10 mouse cellular contexts compared by ENCODE assay signal in the genomic region with DNA sequence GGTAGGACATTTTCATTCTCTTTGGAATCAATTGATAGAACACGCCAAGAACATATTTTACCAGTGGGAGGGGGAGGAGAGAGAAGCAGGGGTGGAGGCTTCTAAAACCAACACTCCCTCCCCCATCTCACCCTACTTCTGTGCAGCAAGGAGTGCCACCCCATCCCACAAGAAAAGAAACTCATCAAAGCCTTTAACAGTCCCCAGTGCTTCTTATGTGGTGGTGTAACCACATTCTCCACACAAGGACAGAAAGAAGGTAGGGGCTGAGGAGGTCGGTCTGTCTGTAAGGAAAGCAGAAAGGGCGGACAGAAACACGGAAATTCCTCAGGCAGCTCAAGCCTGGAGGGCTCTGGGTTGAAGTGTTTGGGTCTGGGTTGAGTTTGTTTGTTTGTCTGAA. TPM values are rescaled to one million over a fixed set of nuclear protein-coding genes. Genes with fewer than 3 reads are reported as not detected.
DNase-seq lines count a peak whose midpoint lies in the region; ATAC-seq lines count a peak whose summit lies in the region.
"Had no signal": no experiment of that assay in that cellular context is flagged by ENCODE, and none has a peak within 500 bp of the region (broad histone marks: within the 10 kb centered on the region; RNA-seq: fewer than 3 reads in every experiment).

No protein-coding gene starts in this region.

- peak overlapping the region; percentile 81 for H3K27ac ChIP-seq in lung, embryonic 15.5 days
- H3K27ac ChIP-seq: embryonic facial prominence, embryonic 12.5 days had no signal

- no peak for ATAC-seq in lung, embryonic 15.5 days (ENCODE audit: borderline replicate concordance, extremely low read depth, low FRiP score, low TSS enrichment)
- ATAC-seq in inflammation-experienced regulatory T-cells, adult 6 months = peak; percentile 80
- ATAC-seq: hindbrain, embryonic 16.5 days had no signal

- peak overlapping the region; percentile 29 for H3K4me2 ChIP-seq in lung, embryonic 15.5 days
- H3K4me2 ChIP-seq: embryonic facial prominence, embryonic 12.5 days had no signal

- H3K27me3 ChIP-seq in lung, embryonic 15.5 days = no peaks in the 10 kb centered on the region
- H3K27me3 ChIP-seq: embryonic facial prominence, embryonic 12.5 days had no signal

- H3K9me3 ChIP-seq in lung, embryonic 15.5 days = no peaks in the 10 kb centered on the region
- H3K9me3 ChIP-seq: embryonic facial prominence, embryonic 12.5 days had no signal

- peak; percentile 85 for DNase-seq in heart, adult 11 months
- DNase-seq in heart, adult 8-10 months (ENCODE audit: low spot score) = no peak
- no peak for DNase-seq in lung, postnatal 14 days
- peak; percentile 61 to 64 for DNase-seq in thymus, postnatal 10 days (ENCODE audit: low spot score in 2 of 2)
- DNase-seq in ovary, postnatal 36 days (ENCODE audit: low spot score) = no peak
- DNase-seq in right cerebral cortex, adult 2 months (ENCODE audit: low spot score in 2 of 2) = no peak

- WGBS in lung, embryonic 15.5 days = 35% methylated on average over 4 of the region's 4 CpGs

- peaks cover 5% of the 10 kb centered on the region; the same call in 1 of the 2 replicates for H3K36me3 ChIP-seq in lung, embryonic 15.5 days
- H3K36me3 ChIP-seq: embryonic facial prominence, embryonic 12.5 days had no signal

- no peak overlapping the region for H3K4me3 ChIP-seq in lung, embryonic 15.5 days
- H3K4me3 ChIP-seq: embryonic facial prominence, embryonic 12.5 days had no signal

- no peak overlapping the region for H3K9ac ChIP-seq in lung, embryonic 15.5 days
- H3K9ac ChIP-seq: embryonic facial prominence, embryonic 12.5 days had no signal

- peaks cover 83% of the 10 kb centered on the region for H3K4me1 ChIP-seq in lung, embryonic 15.5 days

RNA-seq across cellular contexts. Expression of gene Lamc1, which starts 12.5 kb away (rescaled TPM):
- 100 to 1,000 TPM in 2 of 4 experiments, 10 to 100 TPM in 2; 83.2 to 109 (median 98.8) TPM for total RNA-seq in heart, adult 8-10 months (2022)
- 120 and 122 TPM in 2 replicates for polyA plus RNA-seq in lung, embryonic 15.5 days (2015; fragmentation: Nextera tagmentation; extraction: Ambion mirVana)
- polyA plus RNA-seq in inflammation-experienced regulatory T-cells, adult 6 months (2017; shearing (Covaris generic)) = 10 to 100 TPM in 1 of 3 experiments, 1 to 10 TPM in 2; 6.2 to 11.7 (median 8.9) TPM

Comparison
In these comparisons a context has a peak if more than half of its experiments do, and no peak if none do; other contexts are left out.
1. DNase-seq: peak in heart, adult 11 months (single experiment) and thymus, postnatal 10 days (2 of 2); none in heart, adult 8-10 months (single experiment), lung, postnatal 14 days (single experiment), ovary, postnatal 36 days (single experiment) and right cerebral cortex, adult 2 months (0 of 2).